Mouse (Mus musculus): ENCODE measurements at regions not wholly inside any gene's neighbourhood (a gene's known extent, or its start where the extent isn't known, plus 50 kb on each side); places are given as distances from the start of the nearest gene placed in this dataset.

DNA sequence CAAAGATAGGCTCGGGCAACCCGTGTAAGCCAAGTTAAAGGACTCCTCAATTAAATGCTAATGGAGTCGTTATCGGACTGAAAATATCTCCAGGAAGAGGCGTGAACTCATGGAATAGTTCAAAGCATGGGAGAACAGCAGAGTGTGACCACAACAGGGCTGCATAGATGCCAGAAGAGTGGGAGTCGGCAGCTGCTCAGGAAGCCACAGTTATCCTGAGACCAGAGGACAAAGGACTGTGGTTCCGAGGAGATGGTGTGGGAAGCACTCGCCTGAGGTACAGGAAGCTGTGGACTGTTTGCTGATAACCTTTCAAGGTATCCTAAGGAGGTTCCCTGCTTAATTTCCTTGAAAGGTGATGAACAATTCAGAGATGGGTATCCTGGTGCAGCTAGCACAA, 290.5 kb upstream of the Lyplal1 start:
- H3K4me1 ChIP-seq (ENCODE audit: insufficient read depth): peaks cover 4% of the 10 kb centered on the region; the same call in 1 of the 2 replicates
- H3K9me3 ChIP-seq (ENCODE audit: low read depth, low read length): no peaks in the 10 kb centered on the region
- no peak overlapping the region for H3K27ac ChIP-seq (ENCODE audit: low read depth)
- DNase-seq (no peak), ATAC-seq (ENCODE audit: insufficient read depth) (no peak)
- WGBS: 78% methylated on average over 8 of the region's 8 CpGs
- TF ChIP-seq CTCF (IDR thresholded peaks at IDR 0.05; ENCODE audit: low read depth): no peak
- no peaks in the 10 kb centered on the region for H3K36me3 ChIP-seq (ENCODE audit: insufficient read depth)
- no peaks in the 10 kb centered on the region for H3K27me3 ChIP-seq (ENCODE audit: insufficient read depth, low read length)
- H3K4me2 ChIP-seq: no peak overlapping the region
- H3K4me3 ChIP-seq (ENCODE audit: low read depth, low read length): no peak overlapping the region
- H3K9ac ChIP-seq: no peak overlapping the region

DNA sequence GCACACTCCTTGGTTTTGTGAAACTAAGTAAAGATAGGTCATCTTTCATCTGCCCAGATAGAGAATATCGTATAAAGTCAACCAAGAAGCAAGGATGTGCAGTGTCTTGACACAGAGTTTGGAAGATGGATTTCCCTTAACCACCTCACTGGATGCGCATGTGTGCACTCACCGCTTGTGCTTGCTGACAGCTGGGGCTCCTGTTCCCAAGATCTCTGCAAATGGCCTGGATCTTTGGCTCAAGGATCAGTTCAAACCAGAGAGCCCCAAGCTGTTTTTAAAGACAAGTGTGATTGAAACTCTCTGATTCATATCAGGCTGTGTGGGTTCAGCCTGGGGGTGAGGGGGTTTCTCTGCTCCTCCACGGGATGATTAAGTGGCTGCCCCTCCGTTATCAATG, 288.6 kb upstream of the Lyplal1 start:
- H3K4me2 ChIP-seq: no peak overlapping the region
- ATAC-seq (ENCODE audit: insufficient read depth) (no peak), DNase-seq (no peak)
- H3K9me3 ChIP-seq (ENCODE audit: low read depth, low read length): no peaks in the 10 kb centered on the region
- no peaks in the 10 kb centered on the region for H3K36me3 ChIP-seq (ENCODE audit: insufficient read depth)
- H3K4me3 ChIP-seq (ENCODE audit: low read depth, low read length): no peak overlapping the region
- no peak overlapping the region for H3K27ac ChIP-seq (ENCODE audit: low read depth)
- no peaks in the 10 kb centered on the region for H3K27me3 ChIP-seq (ENCODE audit: insufficient read depth, low read length)
- TF ChIP-seq CTCF (IDR thresholded peaks at IDR 0.05; ENCODE audit: low read depth): no peak
- no peak overlapping the region for H3K9ac ChIP-seq
- H3K4me1 ChIP-seq (ENCODE audit: insufficient read depth): peaks cover 4% of the 10 kb centered on the region; the same call in 1 of the 2 replicates
- 41% methylated on average over 5 of the region's 5 CpGs for WGBS

DNA sequence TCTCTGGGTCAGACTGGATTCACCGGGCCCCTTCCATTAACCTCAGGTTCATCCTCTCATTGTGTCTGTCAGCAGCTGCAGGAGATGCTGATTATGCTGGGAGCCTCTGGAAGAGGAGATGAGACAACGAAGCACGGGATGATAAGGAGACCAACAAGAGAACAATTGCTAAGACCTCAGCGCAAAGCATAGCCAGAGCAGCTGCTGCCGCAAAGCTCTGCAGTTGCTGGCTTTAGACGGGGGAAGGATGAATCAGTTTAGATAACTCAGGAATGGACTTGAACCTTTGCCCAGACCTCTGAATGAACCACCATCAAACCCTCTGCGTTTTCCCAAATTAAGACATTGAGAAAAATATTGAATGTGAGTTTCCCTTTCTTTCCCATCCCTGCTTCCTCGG, 282.7 kb upstream of the Lyplal1 start:
- no peak overlapping the region for H3K27ac ChIP-seq (ENCODE audit: low read depth)
- no peak overlapping the region for H3K4me2 ChIP-seq
- DNase-seq (peak; percentile 86), ATAC-seq (ENCODE audit: insufficient read depth) (peak; percentile 79)
- H3K4me1 ChIP-seq (ENCODE audit: insufficient read depth): peaks cover 8% of the 10 kb centered on the region; the same call in 1 of the 2 replicates
- no peak overlapping the region for H3K4me3 ChIP-seq (ENCODE audit: low read depth, low read length)
- TF ChIP-seq CTCF (IDR thresholded peaks at IDR 0.05; ENCODE audit: low read depth): no peak
- WGBS: 13% methylated on average over 8 of the region's 8 CpGs
- H3K36me3 ChIP-seq (ENCODE audit: insufficient read depth): no peaks in the 10 kb centered on the region
- no peaks in the 10 kb centered on the region for H3K9me3 ChIP-seq (ENCODE audit: low read depth, low read length)
- no peak overlapping the region for H3K9ac ChIP-seq
- H3K27me3 ChIP-seq (ENCODE audit: insufficient read depth, low read length): no peaks in the 10 kb centered on the region

DNA sequence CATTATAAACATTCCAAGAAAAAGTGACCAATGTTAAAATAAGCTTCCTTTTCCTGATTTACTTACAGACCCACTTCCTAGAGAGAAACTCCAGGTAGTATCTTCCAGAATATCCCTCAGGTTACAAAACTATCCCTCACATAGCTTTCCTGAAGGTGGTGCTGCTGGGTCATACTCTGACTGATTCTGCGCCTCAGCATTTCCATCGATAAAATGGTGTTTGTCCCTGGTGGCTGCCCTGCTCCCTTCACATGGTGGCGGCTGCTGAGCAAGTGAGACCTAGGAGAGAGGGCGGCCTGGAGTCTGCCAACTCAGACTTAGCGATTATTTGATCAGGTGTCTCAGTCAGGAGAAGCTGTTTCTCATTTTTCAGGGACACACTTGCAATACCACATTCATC, 275.9 kb upstream of the Lyplal1 start:
- 52% methylated on average over 5 of the region's 5 CpGs for WGBS

DNA sequence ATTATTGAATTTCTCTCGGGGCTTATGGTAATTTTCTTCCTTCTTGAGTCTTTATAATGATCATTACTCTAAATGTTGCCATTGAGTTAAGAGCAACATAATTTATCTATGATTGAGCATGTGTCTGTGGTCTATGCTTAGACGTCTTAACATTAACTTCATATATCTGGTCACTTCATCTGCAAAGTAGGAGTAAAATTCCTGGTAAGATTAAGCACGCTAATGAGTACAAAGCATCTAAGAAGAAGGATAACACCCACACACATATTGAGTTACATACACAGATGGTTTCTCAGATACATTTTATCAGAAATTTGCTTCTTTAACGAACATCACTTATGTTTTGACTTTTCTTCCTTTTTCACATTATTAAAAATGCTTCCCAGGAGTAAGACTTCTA, 267.3 kb upstream of the Lyplal1 start:
- WGBS: 51% methylated on average over 4 of the region's 4 CpGs
- Histone ChIP-seq H3K27ac (ENCODE audit: low read depth) (no peak overlapping the region), H3K27me3 (ENCODE audit: insufficient read depth, low read length) (no peaks in the 10 kb centered on the region), H3K4me3 (ENCODE audit: low read depth, low read length) (no peak overlapping the region), H3K36me3 (ENCODE audit: insufficient read depth) (no peaks in the 10 kb centered on the region), H3K4me1 (ENCODE audit: insufficient read depth) (no peaks in the 10 kb centered on the region), H3K4me2 (no peak overlapping the region), H3K9ac (no peak overlapping the region), H3K9me3 (ENCODE audit: low read depth, low read length) (no peaks in the 10 kb centered on the region)
- no peak for TF ChIP-seq CTCF (IDR thresholded peaks at IDR 0.05; ENCODE audit: low read depth)
- ATAC-seq (ENCODE audit: insufficient read depth) (no peak), DNase-seq (no peak)

More for the DNA sequence above, 275.9 kb upstream of the Lyplal1 start:
- H3K9me3 ChIP-seq (ENCODE audit: low read depth, low read length): no peaks in the 10 kb centered on the region
- H3K27me3 ChIP-seq (ENCODE audit: insufficient read depth, low read length): no peaks in the 10 kb centered on the region
- ATAC-seq (ENCODE audit: insufficient read depth): no peak
- peak; percentile 44 for DNase-seq
- no peak overlapping the region for H3K27ac ChIP-seq (ENCODE audit: low read depth)
- no peak overlapping the region for H3K4me2 ChIP-seq
- H3K4me1 ChIP-seq (ENCODE audit: insufficient read depth): no peaks in the 10 kb centered on the region
- peak; percentile 56 for TF ChIP-seq CTCF (IDR thresholded peaks at IDR 0.05; ENCODE audit: low read depth)
- H3K9ac ChIP-seq: no peak overlapping the region
- H3K4me3 ChIP-seq (ENCODE audit: low read depth, low read length): no peak overlapping the region
- no peaks in the 10 kb centered on the region for H3K36me3 ChIP-seq (ENCODE audit: insufficient read depth)

DNA sequence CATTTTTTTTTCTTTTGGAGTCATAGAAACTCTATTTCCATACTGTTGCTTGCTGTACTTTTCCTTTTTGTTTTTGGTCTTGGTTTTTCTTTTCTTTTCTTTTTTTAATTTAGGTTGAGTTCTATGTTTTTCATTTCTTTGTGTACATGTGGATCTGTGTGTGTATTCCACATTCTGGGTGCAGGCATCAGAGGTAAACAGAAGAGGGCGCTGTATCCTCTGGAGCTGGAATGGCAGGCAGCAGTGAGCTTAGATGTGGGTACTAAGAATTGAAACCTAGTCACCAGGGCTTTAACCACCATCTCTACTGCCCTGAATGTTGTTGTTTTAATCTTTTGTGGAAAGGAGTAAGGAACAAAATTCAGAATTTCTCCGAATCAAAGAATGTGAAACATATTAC, 266.3 kb upstream of the Lyplal1 start:
- TF ChIP-seq CTCF (IDR thresholded peaks at IDR 0.05; ENCODE audit: low read depth): peak; percentile 16; the same call in 1 of the 2 replicates
- Histone ChIP-seq H3K27ac (ENCODE audit: low read depth) (no peak overlapping the region), H3K4me3 (ENCODE audit: low read depth, low read length) (no peak overlapping the region), H3K4me2 (no peak overlapping the region), H3K9ac (no peak overlapping the region), H3K36me3 (ENCODE audit: insufficient read depth) (no peaks in the 10 kb centered on the region), H3K9me3 (ENCODE audit: low read depth, low read length) (no peaks in the 10 kb centered on the region), H3K4me1 (ENCODE audit: insufficient read depth) (no peaks in the 10 kb centered on the region), H3K27me3 (ENCODE audit: insufficient read depth, low read length) (no peaks in the 10 kb centered on the region)
- DNase-seq (no peak), ATAC-seq (ENCODE audit: insufficient read depth) (no peak)
- 80% methylated on average over 2 of the region's 2 CpGs for WGBS

DNA sequence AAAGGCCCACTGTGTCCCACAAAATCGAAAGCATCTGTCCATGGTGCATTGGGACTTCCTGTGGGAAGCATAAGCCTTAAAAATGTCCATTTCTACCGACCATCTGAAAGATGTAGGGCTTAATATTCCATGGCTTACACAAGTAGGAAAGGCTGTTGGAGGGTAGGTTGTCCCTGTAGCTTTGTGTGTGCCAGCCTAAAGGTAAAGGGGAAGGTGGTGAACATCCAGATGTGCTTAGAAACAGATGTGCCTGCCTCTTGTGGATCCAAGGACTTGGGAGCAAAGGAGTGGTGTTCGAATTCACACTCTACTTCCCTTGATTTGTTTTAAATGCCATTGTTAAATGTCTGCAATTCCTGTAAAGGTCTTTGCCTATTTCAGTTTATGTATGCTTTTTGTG, 265.9 kb upstream of the Lyplal1 start:
- Histone ChIP-seq H3K36me3 (ENCODE audit: insufficient read depth) (no peaks in the 10 kb centered on the region), H3K27ac (ENCODE audit: low read depth) (no peak overlapping the region), H3K9me3 (ENCODE audit: low read depth, low read length) (no peaks in the 10 kb centered on the region), H3K4me3 (ENCODE audit: low read depth, low read length) (no peak overlapping the region), H3K9ac (no peak overlapping the region), H3K4me1 (ENCODE audit: insufficient read depth) (no peaks in the 10 kb centered on the region), H3K27me3 (ENCODE audit: insufficient read depth, low read length) (no peaks in the 10 kb centered on the region), H3K4me2 (no peak overlapping the region)
- DNase-seq (no peak), ATAC-seq (ENCODE audit: insufficient read depth) (no peak)
- WGBS: 84% methylated on average over 3 of the region's 3 CpGs
- TF ChIP-seq CTCF (IDR thresholded peaks at IDR 0.05; ENCODE audit: low read depth): no peak

Data from lung, embryonic 14.5 days (tissue).